Mouse (Mus musculus): Measurements from ENCODE around the gene Zfp13.

DNA sequence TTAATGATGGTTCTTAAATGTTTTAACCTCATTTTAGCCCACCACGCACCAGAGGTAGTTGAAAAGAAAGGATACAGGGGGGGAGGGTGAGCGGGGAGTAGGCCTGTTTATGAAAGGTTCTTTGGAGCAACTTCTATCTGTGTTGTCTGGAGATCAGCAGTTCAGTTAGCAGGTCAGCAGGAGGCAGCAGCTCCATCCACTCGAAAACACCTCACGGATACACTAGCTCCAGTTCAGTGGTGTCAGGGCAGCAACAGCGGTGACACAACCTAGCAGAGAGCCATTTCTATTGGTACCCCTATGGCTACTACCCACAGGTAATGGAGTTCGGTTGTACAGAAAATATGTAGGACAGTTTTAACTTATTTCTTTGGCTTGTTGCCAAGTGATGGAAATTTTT, 29.3 kb downstream of the Zfp13 start:
- TF ChIP-seq CTCF (conservative IDR thresholded peaks at IDR 0.05; ENCODE audit: low read length): no peak
- no peak for TF ChIP-seq NANOG (IDR thresholded peaks at IDR 0.05; ENCODE audit: borderline replicate concordance, low read length)
